Mouse (Mus musculus): Measurements from ENCODE around the gene Gm29609. TPM values are rescaled to one million over a fixed set of nuclear protein-coding genes. Genes with fewer than 3 reads are reported as not detected.
A peak's percentile ranks its signal among the peaks of the same experiment; 100 is the strongest.

Gm29609 gene
- total RNA-seq, 2 experiments from 2014 or later: not detected

DNA sequence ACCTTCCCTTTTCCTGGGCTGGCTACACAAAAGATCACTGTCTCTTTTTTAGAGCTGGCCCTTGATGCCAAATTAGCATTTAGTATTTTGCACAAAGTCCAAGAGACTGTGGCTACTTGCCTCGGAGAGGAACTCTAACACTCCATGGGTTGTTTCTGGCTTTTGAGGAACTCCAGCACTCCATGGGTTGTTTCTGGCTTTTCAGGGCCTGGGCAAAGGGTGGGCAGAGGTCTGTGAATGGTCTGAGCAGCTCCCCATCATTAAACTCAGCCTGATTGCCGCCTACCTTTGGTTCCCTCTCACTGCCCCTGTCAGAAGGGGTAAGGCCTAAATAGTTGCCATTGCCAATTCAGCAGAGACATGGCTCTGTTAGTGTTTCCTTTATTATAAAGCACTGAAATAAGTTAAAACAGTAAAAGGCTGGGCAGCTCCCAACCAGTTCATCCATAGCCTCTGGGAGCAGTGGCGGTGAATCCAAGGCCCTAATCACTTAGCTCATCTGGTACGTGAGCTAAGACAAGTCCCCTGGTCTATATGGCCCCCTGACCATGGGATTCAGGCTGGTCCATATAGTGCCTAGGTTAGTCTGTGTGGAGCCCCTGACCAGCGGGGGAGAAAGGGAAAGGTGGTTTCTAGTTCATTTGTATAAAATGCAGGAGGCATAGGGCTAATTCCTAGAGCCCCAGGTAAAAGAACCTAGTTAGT lies 19.1 kb upstream of the Gm29609 start:
- ATAC-seq (replicated peaks; ENCODE audit: low FRiP score, poor library complexity, severe bottlenecking): no peak

DNA sequence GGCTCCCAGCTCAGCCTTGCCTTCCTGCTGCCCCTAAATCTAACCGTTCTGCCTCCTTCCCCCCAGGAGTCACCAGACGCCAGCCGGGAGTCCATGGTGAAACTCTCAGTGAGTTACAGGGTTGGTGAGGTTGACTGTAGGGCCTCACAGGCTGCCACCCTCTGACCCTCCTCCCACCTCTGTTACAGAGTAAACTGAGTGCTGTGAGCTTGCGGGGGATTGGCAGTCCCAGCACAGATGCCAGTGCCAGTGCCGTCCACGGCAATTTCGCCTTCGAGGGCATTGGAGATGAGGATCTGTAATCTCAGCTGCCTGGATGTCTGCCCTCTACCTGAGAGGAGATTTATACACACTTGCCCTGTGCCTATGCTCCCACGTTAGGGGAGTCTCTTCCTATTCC lies 18.5 kb upstream of the Gm29609 start:
- no peak for ATAC-seq (replicated peaks; ENCODE audit: low FRiP score, poor library complexity, severe bottlenecking)

DNA sequence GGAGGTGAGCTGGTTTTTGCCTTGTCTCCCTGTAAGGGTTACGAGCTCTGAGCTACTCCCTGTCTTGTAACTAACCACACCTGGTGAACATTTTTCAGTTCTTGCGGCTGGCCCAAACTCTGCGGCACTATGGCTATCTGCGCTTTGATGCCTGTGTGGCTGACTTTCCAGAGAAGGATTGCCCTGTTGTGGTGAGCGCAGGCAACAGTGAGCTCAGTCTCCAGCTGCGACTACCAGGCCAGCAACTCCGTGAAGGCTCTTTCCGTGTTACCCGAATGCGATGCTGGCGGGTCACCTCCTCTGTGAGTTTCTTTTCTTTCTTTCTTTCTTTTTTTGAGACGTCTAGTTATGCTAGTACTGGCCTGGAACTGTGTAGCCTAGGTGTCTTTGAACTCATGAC lies 17.4 kb upstream of the Gm29609 start:
- no peak for ATAC-seq (replicated peaks; ENCODE audit: low FRiP score, poor library complexity, severe bottlenecking)

DNA sequence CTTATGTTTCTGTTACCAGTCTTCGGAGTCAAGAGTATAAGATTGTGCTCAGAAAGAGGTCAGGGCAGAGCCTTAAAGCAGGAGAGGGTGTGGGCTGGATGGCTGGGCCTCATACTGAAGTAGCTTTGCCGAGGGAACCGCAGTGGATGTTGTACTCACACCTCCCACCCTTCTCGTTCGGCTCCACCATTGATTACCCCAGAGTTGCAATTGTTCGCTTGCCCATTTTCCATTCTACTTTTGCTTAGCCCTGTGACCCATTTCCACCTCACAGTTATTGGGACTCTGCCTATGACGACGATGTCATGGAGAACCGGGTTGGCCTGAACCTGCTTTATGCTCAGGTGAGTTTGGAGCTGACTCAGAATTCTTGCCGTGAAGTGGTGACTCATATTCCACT lies 16.5 kb upstream of the Gm29609 start:
- ATAC-seq (replicated peaks; ENCODE audit: low FRiP score, poor library complexity, severe bottlenecking): no peak

DNA sequence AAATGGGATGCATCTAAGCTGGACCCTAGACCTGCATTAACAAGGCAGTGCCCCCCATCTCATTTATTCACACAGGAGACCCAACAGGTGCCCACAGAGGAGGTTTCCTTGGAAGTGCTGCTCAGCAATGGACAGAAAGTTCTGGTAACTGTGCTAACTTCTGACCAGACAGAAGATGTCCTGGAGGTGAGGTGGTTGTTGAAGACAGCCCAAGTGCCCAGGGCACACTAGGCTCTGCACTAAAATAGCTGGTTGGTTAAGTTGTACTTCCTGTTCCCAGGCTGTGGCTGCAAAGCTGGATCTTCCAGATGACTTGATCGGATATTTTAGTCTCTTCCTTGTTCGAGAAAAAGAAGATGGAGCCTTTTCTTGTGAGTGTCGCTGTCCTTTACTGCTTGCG lies 16.0 kb upstream of the Gm29609 start:
- ATAC-seq (replicated peaks; ENCODE audit: low FRiP score, poor library complexity, severe bottlenecking): no peak

DNA sequence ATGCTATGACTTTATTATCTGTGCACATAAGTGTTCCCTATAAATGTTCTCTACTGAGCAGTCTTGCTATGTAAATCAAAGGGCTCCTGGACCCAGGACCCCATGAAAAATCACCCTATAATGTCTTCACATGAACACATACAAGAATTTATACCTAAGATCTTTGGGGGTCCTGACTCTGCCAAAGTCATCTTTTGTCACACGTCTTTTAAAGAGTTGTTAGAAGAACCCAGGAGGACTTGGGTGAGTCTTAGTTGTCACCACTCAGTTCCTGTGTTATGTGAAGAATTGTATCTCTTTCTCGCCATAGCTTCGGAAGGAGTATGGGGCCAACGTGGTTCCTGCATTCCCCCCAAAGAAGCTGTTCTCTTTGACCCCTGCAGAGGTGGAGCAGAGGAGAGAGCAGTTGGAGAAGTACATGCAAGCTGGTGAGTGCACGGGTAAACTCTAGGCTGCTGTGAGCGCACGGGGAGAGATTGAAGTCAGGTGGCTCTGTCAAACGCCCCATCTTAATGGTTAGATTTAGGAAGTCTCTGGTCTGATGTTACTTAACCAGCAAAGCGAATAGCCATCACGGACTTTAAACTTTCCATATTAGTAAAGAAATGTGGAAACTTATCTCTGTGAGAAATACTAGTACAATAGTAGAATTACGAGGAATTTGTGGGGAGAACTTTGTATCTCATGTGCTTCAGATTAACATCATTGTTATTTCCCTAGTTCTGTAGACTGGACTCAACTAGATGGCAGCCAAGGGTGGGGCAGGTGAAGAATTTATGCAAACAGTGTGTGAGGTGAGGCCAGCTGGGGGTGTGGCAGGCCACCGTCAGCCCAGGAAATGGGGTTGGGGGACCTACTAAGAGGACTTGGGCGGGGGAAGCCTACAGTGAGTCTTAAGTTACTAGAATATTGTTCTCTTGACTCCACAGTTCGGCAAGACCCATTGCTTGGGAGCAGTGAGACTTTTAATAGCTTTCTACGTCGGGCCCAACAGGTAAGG lies 15.1 kb upstream of the Gm29609 start:
- no peak for ATAC-seq (replicated peaks; ENCODE audit: low FRiP score, poor library complexity, severe bottlenecking)

DNA sequence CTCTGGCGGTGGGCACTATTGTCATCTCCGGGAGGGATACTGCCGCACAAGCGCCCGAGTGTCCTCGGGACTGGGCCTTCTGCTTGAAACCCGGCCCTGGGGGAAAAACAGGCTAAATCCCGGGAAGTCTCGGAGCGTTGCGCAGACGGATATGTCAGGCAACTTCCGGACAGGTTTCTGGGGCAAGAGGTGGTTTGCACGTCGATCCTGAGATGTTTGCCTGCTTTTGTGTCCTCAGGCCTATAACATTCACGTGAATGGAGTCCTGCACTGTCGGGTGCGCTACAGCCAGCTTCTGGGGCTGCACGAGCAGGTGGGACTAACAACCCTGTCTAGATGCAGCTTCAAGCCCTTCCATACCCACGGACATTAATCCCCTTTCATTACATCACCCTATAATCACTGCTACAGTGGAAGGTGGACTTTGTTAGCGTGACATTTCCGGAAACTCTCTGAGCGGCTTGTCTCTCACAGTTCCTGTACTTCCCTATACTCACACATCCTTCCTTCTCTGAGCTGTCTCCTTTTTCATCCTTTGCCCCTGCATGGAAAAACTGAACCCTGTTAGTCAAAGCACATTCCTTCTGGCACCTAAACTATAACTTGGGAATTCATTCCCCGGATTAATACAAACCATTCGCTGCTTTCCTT lies 14.0 kb upstream of the Gm29609 start:
- peak; percentile 11 for ATAC-seq (replicated peaks; ENCODE audit: low FRiP score, poor library complexity, severe bottlenecking)

DNA sequence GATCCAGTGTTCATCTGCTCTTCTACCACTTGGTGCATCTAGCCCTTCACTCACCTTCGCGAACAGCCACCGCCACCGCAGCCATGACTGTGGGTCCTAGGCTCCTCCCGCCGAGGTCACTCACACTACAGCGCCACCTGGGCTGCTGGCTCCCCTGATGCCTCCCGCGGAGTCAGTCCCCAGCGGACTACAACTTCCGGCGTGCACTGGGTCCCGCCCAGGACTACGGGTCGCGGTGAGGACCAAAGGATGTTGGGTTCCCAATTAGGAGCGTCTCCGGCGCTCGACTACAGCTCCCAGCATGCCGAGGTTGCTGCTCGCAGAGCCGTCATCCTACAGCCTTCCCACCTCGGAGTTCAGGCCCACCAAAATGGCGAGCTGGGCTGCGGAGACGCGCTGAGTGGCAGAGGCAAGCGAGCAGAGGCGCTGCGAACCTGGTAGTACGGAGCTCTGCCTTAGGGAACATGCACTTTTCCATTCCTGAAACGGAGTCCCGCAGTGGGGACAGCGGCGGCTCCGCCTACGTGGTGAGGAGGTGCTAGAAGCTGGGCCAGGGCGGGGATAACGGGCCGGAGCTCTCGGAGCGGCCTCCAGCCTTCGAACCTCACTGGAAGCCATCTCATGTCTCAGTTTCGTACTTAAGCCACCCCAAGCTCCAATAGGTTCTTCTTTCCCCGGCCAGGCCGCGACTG lies 13.4 kb upstream of the Gm29609 start, which contains the start of the genes Snx17 and Eif2b4:
Gene Snx17, plus strand, starts transcription at position 289 of the 692 bp plus-strand sequence.
Gene Eif2b4, minus strand, starts transcription at position 492 of the 692 bp plus-strand sequence.
- ATAC-seq (replicated peaks; ENCODE audit: low FRiP score, poor library complexity, severe bottlenecking): peak; percentile 88

DNA sequence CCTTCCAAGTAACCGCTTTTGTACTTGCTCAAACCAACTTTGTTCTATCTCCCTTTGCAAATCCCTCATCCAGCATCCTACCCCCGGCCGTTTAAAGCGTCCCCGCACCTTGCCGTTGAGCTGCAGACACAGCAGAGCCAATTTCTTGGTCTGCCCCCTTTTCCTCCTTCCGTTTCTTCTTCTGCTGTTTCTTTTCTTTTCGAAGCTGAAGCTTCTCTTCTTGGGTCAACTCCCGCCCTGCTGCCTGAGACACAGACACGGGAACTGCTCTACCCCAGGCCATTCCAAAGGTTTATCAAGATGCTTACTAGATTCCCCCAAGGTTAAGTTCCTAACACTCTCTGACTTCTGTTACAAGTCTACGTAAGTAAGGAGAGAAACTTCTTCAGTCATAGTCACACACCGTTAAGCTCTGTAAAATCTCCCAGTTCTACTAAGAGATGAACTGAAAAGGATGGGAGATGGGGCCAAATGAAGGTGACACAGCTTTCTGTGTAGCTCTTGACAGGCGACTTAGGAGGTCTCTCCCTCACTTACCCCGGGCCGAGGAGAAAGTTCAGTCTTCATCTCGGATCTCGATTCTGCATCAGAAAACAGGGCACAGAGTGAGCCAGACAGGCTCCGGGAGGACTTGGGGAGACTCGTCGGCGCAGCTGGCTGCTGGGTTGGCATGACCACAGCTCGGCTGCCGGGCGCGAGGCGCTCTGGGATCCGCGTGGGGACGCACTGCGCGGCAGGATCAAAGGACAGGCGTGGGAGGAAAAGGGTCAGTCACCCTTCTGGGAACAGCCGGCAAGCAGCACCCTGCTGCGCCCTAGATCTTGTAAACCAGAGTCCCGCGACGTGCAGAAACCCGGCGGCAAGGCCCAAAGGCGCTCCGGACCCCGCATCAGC lies 12.6 kb upstream of the Gm29609 start:
- ATAC-seq (replicated peaks; ENCODE audit: low FRiP score, poor library complexity, severe bottlenecking): peak; percentile 45

DNA sequence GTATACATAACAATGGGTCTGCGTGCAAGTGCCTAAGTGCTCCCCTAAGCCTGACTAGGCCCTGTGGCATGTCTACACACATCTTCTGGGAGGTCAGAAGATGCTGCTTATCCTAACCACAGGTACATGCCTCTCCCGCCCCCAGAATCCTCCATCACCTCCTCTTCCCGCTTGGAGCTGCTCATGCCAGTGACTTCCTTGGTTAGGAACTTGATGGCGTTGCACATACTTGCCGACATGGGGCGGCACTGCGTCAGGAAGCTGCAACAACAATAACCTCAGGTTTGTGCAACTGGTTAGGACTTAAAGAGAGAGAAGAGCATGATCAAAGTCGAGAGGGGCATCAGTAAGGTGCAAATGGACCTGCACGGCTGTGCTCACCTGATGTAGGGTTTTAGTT lies 10.5 kb upstream of the Gm29609 start:
- ATAC-seq (replicated peaks; ENCODE audit: low FRiP score, poor library complexity, severe bottlenecking): no peak

DNA sequence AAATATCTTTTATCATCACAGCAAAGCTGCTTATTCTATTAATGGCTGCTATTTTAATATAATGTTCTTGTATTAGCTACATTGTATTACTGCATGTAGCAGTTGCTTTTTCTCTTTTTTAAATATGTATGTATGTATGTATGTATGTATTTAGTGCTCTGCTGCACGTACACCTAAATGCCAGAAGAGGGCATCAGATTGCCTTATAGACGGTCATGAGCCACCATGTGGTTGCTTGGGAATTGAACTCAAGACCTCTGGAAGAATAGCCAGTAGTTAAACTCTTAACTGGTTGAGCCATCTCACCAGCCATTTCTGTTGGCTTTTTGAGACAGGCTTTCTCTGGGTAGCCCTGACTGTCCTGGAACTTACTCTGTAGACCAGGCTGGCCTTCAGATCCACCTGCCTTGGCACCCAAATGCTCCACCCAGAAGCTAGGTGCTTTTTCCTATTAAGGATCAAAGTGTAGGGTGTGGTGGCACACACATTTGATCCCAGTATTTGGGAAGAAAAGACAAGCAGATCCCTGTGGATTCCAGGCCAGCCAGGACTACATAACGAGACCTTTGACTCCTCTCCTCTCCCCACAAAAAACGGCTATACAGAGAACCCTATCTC lies 8.6 kb upstream of the Gm29609 start:
- no peak for ATAC-seq (replicated peaks; ENCODE audit: low FRiP score, poor library complexity, severe bottlenecking)

DNA sequence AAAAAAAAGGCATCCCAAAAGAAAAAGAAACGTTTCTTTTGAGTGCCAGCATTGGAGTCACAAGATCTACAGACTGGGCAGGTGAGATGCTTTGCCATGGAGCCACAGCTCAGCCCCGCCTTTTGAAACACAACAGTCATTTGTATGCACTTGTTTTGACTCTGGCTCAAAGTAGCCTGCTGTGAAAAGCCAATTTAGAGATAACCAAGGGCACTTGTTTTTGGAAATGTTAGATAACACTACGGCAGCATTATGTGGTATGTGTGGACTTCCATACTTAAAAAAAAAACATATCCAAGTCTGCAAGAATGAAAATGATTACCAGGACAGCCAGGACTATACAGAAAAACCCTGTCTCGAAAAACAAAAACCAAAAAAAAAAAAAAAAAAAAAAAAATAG lies 4.0 kb upstream of the Gm29609 start:
- ATAC-seq (replicated peaks; ENCODE audit: low FRiP score, poor library complexity, severe bottlenecking): peak; percentile 28; the same call in 1 of the 2 replicates

DNA sequence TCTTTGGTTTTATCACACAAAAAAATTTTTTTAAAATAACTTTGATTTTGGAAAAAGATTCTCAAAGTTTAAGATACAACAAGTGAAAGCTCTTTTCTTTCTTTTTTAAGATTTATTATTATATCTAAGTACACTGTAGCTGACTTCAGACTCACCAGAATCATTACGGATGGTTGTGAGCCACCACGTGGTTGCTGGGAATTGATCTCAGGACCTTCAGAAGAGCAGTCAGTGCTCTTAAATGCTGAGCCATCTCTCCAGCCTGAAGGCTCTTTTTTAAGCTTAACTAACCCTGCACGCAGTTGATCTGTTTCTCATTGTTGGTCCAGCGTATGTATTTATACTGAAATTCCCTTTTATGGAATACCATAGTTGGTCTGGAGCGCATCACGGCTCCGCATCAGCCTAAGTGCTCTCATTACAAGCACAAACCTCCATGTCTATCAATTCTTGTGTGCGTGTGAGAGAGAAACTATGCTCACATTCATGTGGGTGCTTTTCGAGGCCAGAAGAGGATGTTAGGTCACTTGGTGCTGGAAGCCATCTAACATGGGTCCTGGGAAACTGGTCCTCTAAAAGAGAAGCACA lies 1.6 kb upstream of the Gm29609 start:
- ATAC-seq (replicated peaks; ENCODE audit: low FRiP score, poor library complexity, severe bottlenecking): no peak

DNA sequence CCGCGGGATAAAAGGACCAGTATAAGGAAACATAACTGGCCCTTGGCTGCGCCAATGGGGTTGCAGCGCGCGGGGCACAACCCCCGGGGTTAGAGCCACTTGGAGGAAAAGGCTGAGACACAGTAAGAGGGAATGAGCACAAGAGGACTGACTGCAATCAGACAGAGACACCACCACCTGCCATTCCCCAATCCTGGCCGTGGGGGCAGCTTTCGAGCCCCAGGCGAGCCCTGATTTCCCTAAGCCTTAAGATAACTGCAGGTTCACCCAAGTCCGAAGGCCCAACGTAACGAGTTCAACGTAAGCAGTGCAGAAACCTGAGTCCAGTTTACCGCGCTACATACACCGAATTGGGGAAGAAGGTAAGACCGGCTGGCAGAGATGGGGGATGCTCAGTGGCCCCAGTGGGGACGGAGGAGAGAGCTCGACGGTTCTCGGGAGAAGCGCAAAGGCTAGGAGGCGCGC lies 378 bp downstream of the Gm29609 start:
- ATAC-seq (replicated peaks; ENCODE audit: low FRiP score, poor library complexity, severe bottlenecking): peak; percentile 61

DNA sequence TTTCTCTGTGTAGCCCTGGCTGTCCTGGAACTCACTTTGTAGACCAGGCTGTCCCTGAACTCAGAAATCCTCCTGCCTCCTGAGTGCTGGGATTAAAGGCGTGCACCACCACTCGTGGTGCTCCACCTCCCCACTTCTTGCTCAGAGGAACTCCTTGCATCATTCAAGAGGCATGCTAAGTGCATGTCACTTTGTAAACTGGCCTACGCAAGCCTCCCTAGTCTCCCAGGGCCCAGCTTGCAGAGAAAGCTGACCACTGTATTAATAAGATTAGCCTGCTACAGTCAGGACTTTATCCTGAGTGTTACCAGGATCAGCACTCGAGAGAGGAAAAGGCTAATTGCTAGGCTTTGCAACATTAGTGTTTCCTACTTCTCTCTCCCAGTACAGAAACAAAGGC lies 11.1 kb downstream of the Gm29609 start:
- ATAC-seq (replicated peaks; ENCODE audit: low FRiP score, poor library complexity, severe bottlenecking): no peak

DNA sequence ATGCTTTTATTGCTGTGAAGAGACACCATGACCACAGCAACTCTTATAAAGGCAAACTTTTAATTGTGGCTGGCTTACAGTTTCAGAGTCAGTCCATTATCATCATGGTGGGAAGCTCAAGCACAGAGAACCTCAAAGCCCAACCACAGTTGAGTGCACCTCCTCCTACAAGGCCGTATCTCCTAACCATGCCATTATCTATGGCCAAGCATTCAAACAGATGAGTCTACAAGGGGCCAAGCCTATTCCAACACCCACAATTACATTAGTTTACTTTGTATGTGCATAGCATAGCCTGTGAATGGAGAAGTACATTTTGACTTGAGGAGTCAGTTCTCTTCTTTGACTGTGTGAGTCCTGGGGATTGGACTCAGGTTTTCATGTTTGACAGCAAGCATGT lies 14.8 kb downstream of the Gm29609 start:
- ATAC-seq (replicated peaks; ENCODE audit: low FRiP score, poor library complexity, severe bottlenecking): no peak

DNA sequence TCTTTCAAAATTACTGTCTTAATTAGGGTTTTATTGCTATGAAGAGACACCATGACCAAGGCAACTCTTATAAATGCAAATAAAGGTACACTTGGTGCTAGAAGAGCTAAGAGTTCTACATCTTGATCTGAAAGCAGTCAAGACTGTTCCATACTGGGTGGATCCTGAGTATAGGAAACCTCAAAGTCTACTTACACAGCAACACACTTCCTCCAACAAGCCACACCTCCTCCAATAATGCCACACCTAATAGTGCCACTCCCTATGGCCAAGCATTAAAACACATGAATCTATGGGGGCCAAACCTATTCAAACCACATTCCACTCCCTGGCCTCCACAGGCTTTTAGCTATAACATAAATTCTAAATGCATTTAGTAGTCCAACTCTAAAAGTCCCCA lies 17.2 kb downstream of the Gm29609 start:
- ATAC-seq (replicated peaks; ENCODE audit: low FRiP score, poor library complexity, severe bottlenecking): no peak

DNA sequence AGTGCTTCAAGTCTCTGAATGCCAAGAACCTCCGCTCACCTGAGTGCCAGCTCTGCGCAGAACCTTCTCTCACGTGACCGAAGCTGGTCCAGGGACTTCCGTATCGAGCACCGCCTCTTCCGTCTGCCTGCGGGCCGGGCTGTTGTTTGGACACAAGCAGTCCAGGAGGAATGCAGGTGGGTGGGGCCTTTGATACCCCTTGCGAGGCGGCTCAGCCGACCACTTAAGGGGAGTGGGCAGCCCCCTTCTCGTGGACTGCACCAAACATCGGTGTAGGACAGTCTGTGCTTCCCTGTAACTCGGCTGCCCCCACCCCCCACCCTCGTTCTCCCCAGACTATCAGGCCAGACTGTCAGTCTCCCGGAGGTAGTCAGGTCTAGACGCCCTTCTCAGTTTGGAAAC lies 25.6 kb downstream of the Gm29609 start, which contains the start of gene Mpv17:
Gene Mpv17, minus strand, starts transcription at position 100 of the 402 bp plus-strand sequence.
- peak; percentile 98 for ATAC-seq (replicated peaks; ENCODE audit: low FRiP score, poor library complexity, severe bottlenecking)

Data from erythroblast, adult 5-6 weeks (primary cell).